Mouse (Mus musculus) right cerebral cortex, adult 18-20 months (tissue): ENCODE results near the gene Cdt1.

Experiments used
- DNase-seq: peaks from one replicate; pipeline ENCODE4 v3.0.0; 2022; ENCODE audit warnings: mixed read lengths

Cdt1 gene

GRCm38 (mm10) chr8:122567361-122568108 lies at the start of gene Cdt1:
Cdt1 (plus strand) TSS chr8:122568015.
- peak; percentile 96 for DNase-seq

- DNase-seq, result no peak
These were observed 47.2 kb upstream of the Cdt1 start for GRCm38 (mm10) chr8:122520611-122521010.

GRCm38 (mm10) chr8:122522796-122523651 lies 44.8 kb upstream of the Cdt1 start:
- no peak for DNase-seq

- peak; percentile 14 for DNase-seq
These were observed 44.0 kb upstream of the Cdt1 start for GRCm38 (mm10) chr8:122523652-122524360.

GRCm38 (mm10) chr8:122524506-122524905 lies 43.3 kb upstream of the Cdt1 start:
- no peak for DNase-seq

- DNase-seq, result no peak
These were observed 42.8 kb upstream of the Cdt1 start for GRCm38 (mm10) chr8:122525004-122525403.

GRCm38 (mm10) chr8:122526084-122526483 lies 41.7 kb upstream of the Cdt1 start:
- no peak for DNase-seq

GRCm38 (mm10) chr8:122526526-122527170 lies 41.2 kb upstream of the Cdt1 start:
- DNase-seq, result no peak

- no peak for DNase-seq
These were observed 39.9 kb upstream of the Cdt1 start for GRCm38 (mm10) chr8:122527937-122528336.

- DNase-seq, result no peak
These were observed 38.7 kb upstream of the Cdt1 start for GRCm38 (mm10) chr8:122529159-122529558.

GRCm38 (mm10) chr8:122531312-122531711 lies 36.5 kb upstream of the Cdt1 start:
- DNase-seq, result no peak

GRCm38 (mm10) chr8:122537033-122537432 lies 30.8 kb upstream of the Cdt1 start:
- no peak for DNase-seq

GRCm38 (mm10) chr8:122537812-122538211 lies 30.0 kb upstream of the Cdt1 start:
- no peak for DNase-seq

- no peak for DNase-seq
These were observed 29.3 kb upstream of the Cdt1 start for GRCm38 (mm10) chr8:122538310-122539076.

- DNase-seq, result no peak
These were observed 23.7 kb upstream of the Cdt1 start for GRCm38 (mm10) chr8:122544138-122544537.

- no peak for DNase-seq
These were observed 21.6 kb upstream of the Cdt1 start for GRCm38 (mm10) chr8:122546066-122546755.

GRCm38 (mm10) chr8:122546811-122547453 lies 20.9 kb upstream of the Cdt1 start:
- no peak for DNase-seq

GRCm38 (mm10) chr8:122547815-122548214 lies 20.0 kb upstream of the Cdt1 start:
- no peak for DNase-seq

GRCm38 (mm10) chr8:122548331-122548730 lies 19.5 kb upstream of the Cdt1 start:
- no peak for DNase-seq

- DNase-seq, result no peak
These were observed 18.9 kb upstream of the Cdt1 start for GRCm38 (mm10) chr8:122548891-122549439.
